Mouse (Mus musculus) liver, embryonic 11.5 days (tissue): ENCODE data around the gene R3hdm2. TPM values are rescaled to one million over a fixed set of nuclear protein-coding genes. Genes with fewer than 3 reads are reported as not detected.

ENCODE experiments used
- ATAC-seq: fragments of 200-750 bp; cut with Nextera tagmentation; replicated peaks from 2 replicates; pipeline ENCODE4 v1.8.0; 2017; ENCODE audit warnings: moderate number of reproducible peaks, mild to moderate bottlenecking, moderate TSS enrichment, moderate library complexity; ENCODE audit not compliant: low FRiP score
- DNase-seq: peaks from one replicate; pipeline ENCODE4 v3.0.0-alpha.2; 2017; ENCODE audit warnings: low spot score
- H3K27ac ChIP-seq: fragments of 300-500 bp; sonication (generic); 2 replicates; pipeline ENCODE4 v1.5.1; 2014; ENCODE audit warnings: mild to moderate bottlenecking, low read depth, low read length, control low read depth
- H3K27me3 ChIP-seq: fragments of 300-500 bp; sonication (generic); replicated peaks from 2 replicates; pipeline ENCODE4 v1.6.1; 2014; ENCODE audit warnings: low read length, mixed read lengths; ENCODE audit not compliant: control insufficient read depth, insufficient read depth
- H3K36me3 ChIP-seq: fragments of 300-500 bp; sonication (generic); 2 replicates; pipeline ENCODE4 v1.6.1; 2014; ENCODE audit warnings: mild to moderate bottlenecking, low read length, moderate library complexity, mixed read lengths; ENCODE audit not compliant: control insufficient read depth, insufficient read depth
- H3K4me1 ChIP-seq: fragments of 300-500 bp; sonication (generic); replicated peaks from 2 replicates; pipeline ENCODE4 v1.6.1; 2014; ENCODE audit warnings: low read length, mixed read lengths; ENCODE audit not compliant: control insufficient read depth, insufficient read depth
- H3K4me2 ChIP-seq: fragments of 300-500 bp; sonication (generic); 2 replicates; pipeline ENCODE4 v1.6.1; 2014; ENCODE audit warnings: mild to moderate bottlenecking, control low read depth, moderate library complexity
- H3K4me3 ChIP-seq: fragments of 300-500 bp; sonication (generic); 2 replicates; pipeline ENCODE4 v1.5.1; 2014; ENCODE audit warnings: low read depth, low read length, control low read depth
- H3K9ac ChIP-seq: fragments of 300-500 bp; sonication (generic); 2 replicates; pipeline ENCODE4 v1.6.1; 2014; ENCODE audit warnings: low read depth, low read length, control low read depth
- H3K9me3 ChIP-seq: fragments of 300-500 bp; sonication (generic); 2 replicates; pipeline ENCODE4 v1.6.1; 2016; ENCODE audit warnings: low read length, inconsistent platforms, mixed read lengths; ENCODE audit not compliant: control insufficient read depth
- WGBS: fragments of 180-500 bp; shearing (Covaris S2); extraction: QIAGEN DNeasy Blood & Tissue Kit; methylation state at CpG from one replicate; pipeline ENCODE4 v1.1.7; 2014; 5-methylcytosine and 5-hydroxymethylcytosine counted together
- polyA plus RNA-seq: library from polyadenylated mRNA; unstranded; fragments of >200 nt; fragmentation: Nextera tagmentation; extraction: Ambion mirVana; gene quantifications from 2 replicates; pipeline ENCODE4 v1.2.1, GENCODE M21; 2014

Gene R3hdm2
- polyA plus RNA-seq, 1 experiment from 2014 or later = 33.8 TPM

- 13% methylated on average over 24 of the region's 24 CpGs for WGBS
- peak overlapping the region; percentile 7; the same call in 1 of the 2 replicates for H3K4me3 ChIP-seq
- no peaks in the 10 kb centered on the region for H3K27me3 ChIP-seq
- no peaks in the 10 kb centered on the region for H3K9me3 ChIP-seq
- peak; percentile 62 for ATAC-seq
- DNase-seq = peak; percentile 70
- peak overlapping the region; percentile 20; the same call in 1 of the 2 replicates for H3K9ac ChIP-seq
- H3K4me2 ChIP-seq = peak overlapping the region; percentile 56
- no peaks in the 10 kb centered on the region for H3K36me3 ChIP-seq
- H3K4me1 ChIP-seq = peaks cover 2% of the 10 kb centered on the region; the same call in 1 of the 2 replicates
- no peak overlapping the region for H3K27ac ChIP-seq
These were observed 29.4 kb upstream of the R3hdm2 start for GRCm38 (mm10) chr10:127350594-127351284.

GRCm38 (mm10) chr10:127351285-127351595 lies 28.9 kb upstream of the R3hdm2 start:
- no peak overlapping the region for H3K27ac ChIP-seq
- no peak overlapping the region for H3K4me2 ChIP-seq
- no peaks in the 10 kb centered on the region for H3K27me3 ChIP-seq
- H3K36me3 ChIP-seq = no peaks in the 10 kb centered on the region
- no peak overlapping the region for H3K9ac ChIP-seq
- whole genome bisulfite sequencing = 80% methylated on average over 8 of the region's 8 CpGs
- no peak overlapping the region for H3K4me3 ChIP-seq
- no peak for DNase-seq
- H3K4me1 ChIP-seq = peaks cover 2% of the 10 kb centered on the region; the same call in 1 of the 2 replicates
- ATAC-seq = no peak
- no peaks in the 10 kb centered on the region for H3K9me3 ChIP-seq

GRCm38 (mm10) chr10:127351719-127352118 lies 28.4 kb upstream of the R3hdm2 start:
- H3K4me3 ChIP-seq = no peak overlapping the region
- no peaks in the 10 kb centered on the region for H3K27me3 ChIP-seq
- WGBS = 62% methylated on average over 8 of the region's 8 CpGs
- no peak overlapping the region for H3K4me2 ChIP-seq
- H3K9me3 ChIP-seq = no peaks in the 10 kb centered on the region
- peaks cover 2% of the 10 kb centered on the region; the same call in 1 of the 2 replicates for H3K4me1 ChIP-seq
- DNase-seq (no peak), ATAC-seq (no peak)
- H3K36me3 ChIP-seq = no peaks in the 10 kb centered on the region
- H3K9ac ChIP-seq = no peak overlapping the region
- H3K27ac ChIP-seq = no peak overlapping the region

GRCm38 (mm10) chr10:127352187-127352586 lies 27.9 kb upstream of the R3hdm2 start:
- no peak for ATAC-seq
- peaks cover 2% of the 10 kb centered on the region; the same call in 1 of the 2 replicates for H3K4me1 ChIP-seq
- no peak overlapping the region for H3K4me2 ChIP-seq
- H3K27me3 ChIP-seq = no peaks in the 10 kb centered on the region
- WGBS = 80% methylated on average over 9 of the region's 9 CpGs
- H3K9ac ChIP-seq = no peak overlapping the region
- no peak for DNase-seq
- H3K9me3 ChIP-seq = no peaks in the 10 kb centered on the region
- H3K36me3 ChIP-seq = no peaks in the 10 kb centered on the region
- no peak overlapping the region for H3K4me3 ChIP-seq
- no peak overlapping the region for H3K27ac ChIP-seq

- no peak for ATAC-seq
- H3K27ac ChIP-seq = no peak overlapping the region
- H3K9me3 ChIP-seq = no peaks in the 10 kb centered on the region
- H3K4me2 ChIP-seq = no peak overlapping the region
- no peak for DNase-seq
- no peak overlapping the region for H3K4me3 ChIP-seq
- H3K27me3 ChIP-seq = no peaks in the 10 kb centered on the region
- 86% methylated on average over 11 of the region's 11 CpGs for WGBS
- no peaks in the 10 kb centered on the region for H3K36me3 ChIP-seq
- H3K4me1 ChIP-seq = peaks cover 2% of the 10 kb centered on the region; the same call in 1 of the 2 replicates
- H3K9ac ChIP-seq = no peak overlapping the region
These were observed 27.4 kb upstream of the R3hdm2 start for GRCm38 (mm10) chr10:127352766-127353165.

GRCm38 (mm10) chr10:127353909-127354895 lies 25.9 kb upstream of the R3hdm2 start, which contains the start of gene Inhbe:
Gene Inhbe (minus strand): TSS chr10:127354411.
- 75% methylated on average over 18 of the region's 18 CpGs for WGBS
- DNase-seq (no peak), ATAC-seq (no peak)
- Histone ChIP-seq H3K27me3 (no peaks in the 10 kb centered on the region), H3K9me3 (no peaks in the 10 kb centered on the region), H3K36me3 (no peaks in the 10 kb centered on the region), H3K9ac (no peak within 1 kb of the TSS), H3K27ac (no peak within 1 kb of the TSS; the same call in 1 of the 2 replicates), H3K4me3 (no peak within 1 kb of the TSS), H3K4me1 (peaks cover 2% of the 10 kb centered on the region; the same call in 1 of the 2 replicates), H3K4me2 (no peak within 1 kb of the TSS)

- no peak overlapping the region for H3K4me3 ChIP-seq
- DNase-seq = no peak
- H3K36me3 ChIP-seq = no peaks in the 10 kb centered on the region
- peak overlapping the region; percentile 27; the same call in 1 of the 2 replicates for H3K27ac ChIP-seq
- peaks cover 1% of the 10 kb centered on the region; the same call in 1 of the 2 replicates for H3K4me1 ChIP-seq
- 64% methylated on average over 10 of the region's 10 CpGs for WGBS
- no peak overlapping the region for H3K4me2 ChIP-seq
- no peaks in the 10 kb centered on the region for H3K27me3 ChIP-seq
- H3K9me3 ChIP-seq = no peaks in the 10 kb centered on the region
- ATAC-seq = no peak
- H3K9ac ChIP-seq = no peak overlapping the region
These were observed 24.8 kb upstream of the R3hdm2 start for GRCm38 (mm10) chr10:127355336-127355735.

- Histone ChIP-seq H3K4me1 (no peaks in the 10 kb centered on the region), H3K9ac (no peak overlapping the region), H3K27ac (no peak overlapping the region), H3K27me3 (no peaks in the 10 kb centered on the region), H3K36me3 (no peaks in the 10 kb centered on the region), H3K9me3 (no peaks in the 10 kb centered on the region), H3K4me2 (no peak overlapping the region), H3K4me3 (no peak overlapping the region)
- no peak for ATAC-seq
- DNase-seq = no peak
- 73% methylated on average over 3 of the region's 3 CpGs for WGBS
These were observed 19.4 kb upstream of the R3hdm2 start for GRCm38 (mm10) chr10:127360714-127361113.
